Mouse (Mus musculus) MN1 (cell line): ENCODE measurements around the gene Tnfsf9.
A peak's percentile ranks its signal among the peaks of the same experiment; 100 is the strongest.
"Not testable (repeated sequence)": the region's sequence is repeated elsewhere in the genome, so short reads cannot be mapped to it uniquely, and the experiment has no call there.

Source experiments
- DNase-seq: peaks from one replicate; pipeline ENCODE4 v3.0.0-alpha.2; 2016; ENCODE audit warnings: low spot score

The Tnfsf9 gene

DNA sequence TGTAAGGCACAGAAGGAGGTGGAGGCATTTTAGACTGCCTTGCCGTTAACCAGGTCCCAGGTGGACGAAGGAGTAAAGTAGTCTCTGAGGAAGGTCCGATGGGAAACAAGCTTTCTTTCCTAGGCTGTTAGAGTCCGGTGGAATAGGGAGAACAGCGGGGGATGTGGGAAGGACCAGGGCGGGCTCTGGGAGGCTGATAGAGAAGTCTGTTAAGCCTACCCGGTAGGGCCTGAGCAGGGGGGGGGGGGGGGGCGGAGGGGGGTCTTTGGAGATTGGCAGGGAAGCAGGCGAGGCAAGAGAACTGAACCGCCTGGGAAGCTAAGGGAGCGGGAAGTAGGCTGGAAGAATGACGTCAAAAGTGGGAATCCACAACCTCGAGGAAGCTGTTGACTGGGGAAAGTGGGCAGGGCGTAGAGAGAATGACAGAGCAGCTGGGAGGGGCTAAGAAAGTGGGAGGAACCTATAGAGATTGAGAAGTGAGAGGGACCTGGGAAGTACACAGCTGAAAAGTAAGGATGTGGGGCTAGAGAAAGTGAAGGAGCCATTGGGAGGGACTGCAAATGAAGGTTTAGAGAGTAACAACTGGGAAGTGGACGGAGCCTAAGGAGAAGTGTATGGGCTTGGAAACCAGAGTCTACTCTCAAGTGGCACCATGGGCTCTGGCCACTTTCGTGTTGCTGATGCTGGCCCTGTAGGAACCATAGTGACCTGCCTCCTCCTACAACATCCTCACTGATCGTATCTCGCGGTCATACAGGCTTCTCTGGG lies 9.1 kb upstream of the Tnfsf9 start:
- DNase-seq: no peak

DNA sequence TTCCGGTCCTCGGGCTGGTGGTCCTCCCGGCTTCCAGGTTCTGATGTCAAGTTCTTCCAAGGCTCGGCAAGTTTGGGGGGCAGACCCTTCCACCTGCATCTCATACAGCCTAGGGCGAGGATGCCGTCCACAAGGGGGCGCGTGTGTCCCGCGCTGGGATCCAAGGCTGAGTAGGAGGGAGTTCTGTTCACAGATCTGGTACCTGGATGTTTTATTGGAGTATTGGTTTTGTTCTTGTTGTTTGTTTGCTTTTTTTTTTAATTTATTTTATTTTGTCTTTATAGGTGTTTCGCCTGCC lies 8.6 kb upstream of the Tnfsf9 start:
- peak; percentile 53 for DNase-seq

DNA sequence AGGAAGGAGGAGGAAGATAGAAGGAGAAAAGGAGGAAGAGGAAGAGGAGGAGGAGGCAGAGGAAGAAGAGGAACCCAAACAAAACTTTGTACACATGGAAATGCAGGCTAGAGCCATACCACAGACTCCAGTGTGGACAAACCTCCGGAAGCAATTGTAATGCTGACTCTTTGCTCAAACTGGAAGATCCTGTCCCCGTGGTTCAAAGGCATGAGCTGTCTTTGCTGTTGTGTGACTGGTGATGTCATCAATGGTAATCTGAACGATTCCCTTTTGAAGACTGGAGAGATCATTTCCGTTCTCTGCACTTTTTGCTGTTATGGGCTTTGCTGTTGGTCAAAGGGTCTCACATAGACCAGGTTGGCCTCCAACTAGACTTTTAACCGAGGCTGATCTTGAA lies 6.8 kb upstream of the Tnfsf9 start:
- DNase-seq: no peak

DNA sequence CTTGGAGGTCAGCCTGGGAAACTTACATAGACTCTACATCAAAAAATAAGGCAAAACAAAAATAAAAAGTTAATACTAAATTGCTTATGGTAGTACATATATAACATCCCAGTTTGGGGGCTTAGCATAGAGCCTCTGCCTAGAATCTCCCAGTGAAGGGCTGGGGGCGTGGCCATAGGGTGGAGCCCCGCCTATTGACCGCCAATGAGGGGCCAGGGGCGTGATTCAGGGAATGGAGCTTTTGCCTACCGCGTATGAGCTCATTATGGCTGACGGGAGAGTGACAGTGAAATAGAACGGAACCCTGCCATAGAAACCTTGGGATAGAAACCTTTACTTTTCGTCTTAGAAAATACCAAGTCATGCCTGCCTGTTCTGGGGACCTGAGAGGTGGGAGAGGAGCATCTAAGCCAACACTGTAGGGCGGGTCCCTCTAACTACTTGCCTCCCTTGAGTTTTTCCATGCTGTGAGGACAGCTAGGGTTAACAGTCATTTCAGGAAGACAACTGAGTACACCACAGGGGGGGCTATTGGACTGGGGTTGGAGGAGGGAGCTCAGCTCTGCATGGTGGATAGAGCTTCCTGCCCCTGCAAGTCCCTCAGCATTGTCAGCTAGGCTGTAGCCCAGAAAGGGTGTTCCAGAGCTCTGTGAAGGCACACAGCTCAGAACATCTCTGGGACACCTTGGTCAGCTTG lies 5.3 kb upstream of the Tnfsf9 start:
- DNase-seq: no peak

DNA sequence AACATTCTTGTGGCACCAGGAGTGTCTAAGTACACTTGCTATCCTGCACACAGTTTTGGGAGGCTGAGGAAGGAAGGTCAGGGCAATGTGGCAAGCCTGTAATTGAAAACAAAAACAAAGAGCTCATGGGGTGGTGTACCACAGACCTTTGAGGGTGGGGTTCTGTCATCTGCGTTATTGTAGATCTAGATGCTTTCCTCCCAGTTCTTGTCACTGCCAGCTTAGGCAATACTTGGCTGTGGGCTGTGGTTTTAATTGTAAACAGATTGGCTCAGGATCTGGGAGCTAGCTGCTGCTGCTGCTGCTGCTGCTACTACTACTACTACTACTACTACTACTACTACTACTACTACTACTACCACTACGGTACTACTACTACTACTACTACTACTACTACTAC lies 2.8 kb upstream of the Tnfsf9 start:
- no peak for DNase-seq

GRCm38 (mm10) chr17:57104496-57104895 lies 629 bp upstream of the Tnfsf9 start:
- no peak for DNase-seq

DNA sequence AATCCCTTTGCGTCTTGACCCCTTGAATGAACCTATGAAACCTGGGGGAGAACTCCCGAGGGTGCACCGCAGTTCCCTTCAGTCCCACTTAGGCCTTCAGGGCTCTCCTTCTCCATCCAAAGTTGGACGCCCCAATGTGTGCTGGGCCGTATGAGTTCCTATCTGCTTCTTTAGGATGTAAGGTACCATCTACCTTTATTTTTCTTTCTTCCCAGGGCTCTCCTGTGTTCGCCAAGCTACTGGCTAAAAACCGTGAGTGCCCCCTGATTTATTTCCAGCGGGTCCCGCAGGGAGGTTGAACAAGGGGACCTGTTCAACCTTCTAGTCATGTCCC lies 877 bp downstream of the Tnfsf9 start:
- no peak for DNase-seq

DNA sequence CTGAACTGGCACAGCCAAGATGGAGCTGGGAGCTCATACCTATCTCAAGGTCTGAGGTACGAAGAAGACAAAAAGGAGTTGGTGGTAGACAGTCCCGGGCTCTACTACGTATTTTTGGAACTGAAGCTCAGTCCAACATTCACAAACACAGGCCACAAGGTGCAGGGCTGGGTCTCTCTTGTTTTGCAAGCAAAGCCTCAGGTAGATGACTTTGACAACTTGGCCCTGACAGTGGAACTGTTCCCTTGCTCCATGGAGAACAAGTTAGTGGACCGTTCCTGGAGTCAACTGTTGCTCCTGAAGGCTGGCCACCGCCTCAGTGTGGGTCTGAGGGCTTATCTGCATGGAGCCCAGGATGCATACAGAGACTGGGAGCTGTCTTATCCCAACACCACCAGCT lies 1.9 kb downstream of the Tnfsf9 start:
- no peak for DNase-seq

GRCm38 (mm10) chr17:57108040-57108665 lies 3.0 kb downstream of the Tnfsf9 start:
- no peak for DNase-seq

GRCm38 (mm10) chr17:57108666-57109171 lies 3.6 kb downstream of the Tnfsf9 start:
- DNase-seq: no peak

GRCm38 (mm10) chr17:57110005-57110404 lies 4.9 kb downstream of the Tnfsf9 start:
- DNase-seq: no peak

DNA sequence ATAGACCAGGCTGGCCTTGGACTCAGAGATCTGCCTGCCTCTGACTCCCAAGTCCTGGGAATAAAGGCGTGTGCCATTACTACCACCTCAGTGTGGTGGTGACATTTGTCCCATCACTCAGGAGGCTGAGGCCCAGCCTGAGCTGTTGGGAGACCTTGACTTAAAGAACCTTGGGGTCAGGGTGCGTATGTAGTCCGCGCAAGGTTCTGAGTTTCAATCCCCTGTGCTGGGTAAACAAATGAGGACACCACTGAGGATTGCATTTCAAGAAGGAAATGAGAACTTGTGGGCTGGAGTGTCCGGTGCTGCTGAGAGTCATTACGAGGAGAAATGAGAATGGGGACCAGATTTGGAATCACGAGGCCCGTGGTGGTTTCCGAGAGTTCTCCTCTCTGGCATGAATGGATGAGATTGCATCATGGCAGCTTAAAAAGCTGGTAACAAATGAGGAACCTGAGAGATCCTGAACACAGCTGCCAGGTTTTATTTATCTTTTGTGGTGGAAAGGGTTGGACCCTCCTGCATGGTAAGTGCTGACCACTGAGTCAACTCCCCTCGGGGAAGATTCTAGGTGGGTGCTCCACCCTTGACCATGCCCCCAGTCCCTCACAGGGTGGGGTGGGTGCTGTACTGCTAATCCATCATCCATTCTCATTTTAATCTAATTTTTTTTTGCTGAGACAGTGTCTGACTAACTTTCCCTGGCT lies 7.8 kb downstream of the Tnfsf9 start:
- DNase-seq: no peak

DNA sequence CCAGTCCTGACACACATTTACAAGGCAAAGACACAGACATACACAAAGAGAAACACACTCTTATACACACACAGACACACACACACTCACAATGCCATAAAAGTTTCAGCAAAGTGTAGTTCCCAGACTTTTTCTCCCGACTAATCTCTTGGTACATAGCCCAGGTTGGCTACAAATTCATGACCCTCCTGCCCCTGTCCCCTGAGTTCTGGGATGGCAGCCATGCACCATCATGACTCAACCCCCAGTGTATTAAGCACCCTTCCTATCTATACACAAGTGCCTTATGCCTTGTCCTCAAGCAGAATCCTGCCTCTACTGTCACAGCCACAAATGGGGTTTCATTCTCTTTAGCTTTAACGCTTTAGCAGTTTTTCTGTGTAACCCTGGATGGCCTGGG lies 11.7 kb downstream of the Tnfsf9 start:
- no peak for DNase-seq

- DNase-seq: no peak
Observed at GRCm38 (mm10) chr17:57118524-57119349, 13.6 kb downstream of the Tnfsf9 start.

DNA sequence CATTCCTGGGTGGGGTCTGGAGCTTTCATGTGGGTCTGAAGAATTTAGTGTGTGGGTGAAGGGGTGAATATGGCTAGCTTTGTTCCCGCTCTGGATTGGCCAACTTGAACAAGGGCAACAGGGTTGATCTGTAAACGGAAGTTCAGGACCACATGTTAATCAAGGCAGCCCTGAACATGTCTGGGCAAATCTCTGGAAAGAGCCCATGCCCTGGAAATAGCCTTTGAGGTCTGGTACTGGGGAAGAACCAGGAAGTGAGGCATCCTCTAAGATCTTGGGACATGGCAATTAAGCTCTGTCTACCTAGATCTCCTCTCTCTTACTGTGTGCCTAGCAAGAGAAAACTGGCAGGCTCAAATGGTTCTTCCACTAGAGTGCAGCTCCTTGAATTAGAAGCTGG lies 16.7 kb downstream of the Tnfsf9 start:
- DNase-seq: no peak

DNA sequence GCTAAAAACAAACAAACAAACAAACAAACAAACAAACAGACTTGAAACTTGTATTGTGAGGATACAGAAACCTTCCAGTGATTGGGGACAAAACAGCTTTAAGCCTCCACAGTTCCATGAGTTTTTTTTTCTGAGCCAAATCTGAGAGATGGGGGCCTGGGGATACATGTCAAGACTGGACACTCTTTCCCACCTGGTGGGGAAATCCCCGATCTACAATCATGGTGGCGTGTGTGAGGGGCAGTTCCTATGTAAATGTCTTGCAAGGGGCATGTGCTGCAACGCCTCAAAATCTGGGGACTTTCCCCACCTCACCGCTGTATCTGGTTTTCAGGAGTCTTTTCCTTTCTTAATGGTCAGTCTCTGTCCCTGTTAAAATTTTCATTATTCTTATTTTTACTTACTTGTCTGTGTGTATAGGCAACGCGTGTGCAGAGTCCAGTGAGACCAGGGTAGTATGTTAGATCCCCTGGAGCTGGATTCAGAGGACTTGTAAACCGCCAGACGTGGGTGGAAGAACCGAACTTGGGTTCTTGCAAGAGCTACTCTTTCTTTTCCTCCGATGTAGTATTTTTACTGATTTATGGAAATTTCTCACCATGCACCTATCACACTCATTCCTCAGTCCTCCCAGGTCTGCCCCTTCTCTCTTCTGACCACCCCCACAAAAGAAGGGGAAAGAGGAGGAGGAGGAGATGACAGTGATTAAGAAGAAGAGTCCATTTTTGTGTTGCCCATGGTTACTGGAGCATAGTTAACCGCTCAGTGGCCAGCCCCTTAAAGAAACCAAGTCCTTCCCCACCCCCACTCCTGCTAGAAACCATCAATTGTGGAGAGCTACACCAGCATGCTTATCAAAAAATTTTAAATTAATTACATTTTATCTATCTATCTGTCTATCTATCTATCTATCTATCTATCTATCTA lies 18.3 kb downstream of the Tnfsf9 start:
- DNase-seq: no peak

DNA sequence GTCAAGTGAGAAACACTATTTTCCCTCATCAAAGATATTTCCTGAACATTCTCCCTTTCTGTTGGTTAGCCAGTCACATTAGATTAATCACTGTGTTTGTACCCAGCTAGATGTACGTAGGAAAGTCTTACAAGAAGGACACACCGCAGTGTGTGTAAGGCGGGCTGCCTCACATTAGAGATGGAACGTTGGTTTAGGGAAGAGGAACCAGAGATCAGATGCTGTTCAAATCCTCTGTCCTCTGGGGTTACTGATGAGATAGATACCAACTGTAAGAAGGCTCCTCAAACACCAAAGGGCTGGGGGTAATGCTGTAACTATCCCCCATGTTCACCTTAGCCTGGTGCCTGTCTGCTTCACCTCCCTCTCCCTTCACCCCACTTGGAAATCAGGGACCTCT lies 19.7 kb downstream of the Tnfsf9 start:
- no peak for DNase-seq

DNA sequence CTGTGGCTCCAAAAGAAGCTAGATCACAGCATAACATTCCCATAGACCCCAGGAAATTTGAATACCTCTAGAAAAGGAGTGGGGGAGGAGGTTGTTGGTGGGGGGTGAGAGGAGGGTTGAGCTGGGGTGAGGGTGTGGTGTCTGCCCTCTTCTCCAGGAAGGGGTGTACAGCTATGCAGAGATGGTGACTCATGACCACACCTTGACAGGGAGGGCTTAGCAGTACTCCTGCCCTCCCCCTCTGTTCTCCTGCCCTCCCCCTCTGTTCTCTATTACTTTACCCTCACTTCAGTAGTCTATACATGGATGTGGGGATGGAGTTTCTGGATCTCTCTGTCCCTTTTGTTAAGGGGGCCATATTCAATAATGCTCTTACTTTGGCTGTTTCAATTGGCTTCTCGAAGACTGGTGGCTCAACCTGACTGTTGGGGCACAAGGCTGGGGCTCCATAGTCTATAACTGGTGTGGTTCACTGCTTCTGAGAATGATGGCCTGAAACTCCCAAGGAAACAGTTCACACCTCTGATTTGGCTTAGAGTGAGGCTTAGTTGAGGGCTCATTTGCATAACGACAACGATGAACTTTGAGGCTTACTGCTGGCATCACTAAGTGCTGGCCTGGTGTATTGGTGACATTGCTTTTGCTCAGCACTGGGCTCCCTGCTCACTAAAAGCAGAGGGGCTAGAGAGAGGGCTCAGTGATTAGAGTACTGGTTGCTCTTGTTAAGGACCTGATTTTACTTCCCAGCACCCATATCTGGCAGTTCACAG lies 20.9 kb downstream of the Tnfsf9 start:
- no peak for DNase-seq

DNA sequence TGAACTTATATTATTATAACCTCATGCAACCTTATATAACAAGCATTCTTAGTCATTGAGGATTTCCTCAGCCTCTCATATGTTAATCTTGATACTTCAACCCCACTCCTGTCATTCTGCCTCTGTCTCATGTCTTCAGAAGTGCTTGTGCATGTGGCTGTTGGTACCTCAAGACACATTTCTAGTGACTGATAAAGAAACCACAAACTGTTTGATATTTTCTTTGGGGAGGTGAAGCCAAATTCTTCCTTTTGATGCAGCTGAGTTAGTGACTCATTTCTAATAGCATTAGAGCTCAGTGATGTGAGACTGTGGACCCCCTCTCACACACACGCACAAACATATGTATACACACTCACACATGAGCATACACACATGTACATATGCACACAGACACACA lies 26.7 kb downstream of the Tnfsf9 start:
- no peak for DNase-seq

GRCm38 (mm10) chr17:57134021-57134420 lies 28.9 kb downstream of the Tnfsf9 start:
- DNase-seq: not testable (repeated sequence)
